Mouse (Mus musculus) megakaryocyte, embryonic 14.5 days (primary cell): ENCODE measurements around the gene Prkd3.

Source experiments
- FLI1 ChIP-seq: IDR thresholded peaks from 2 replicates; pipeline ENCODE4 v1.6.1; 2012; ENCODE audit warnings: low read length, inconsistent platforms, mixed read lengths
- GATA1 ChIP-seq: IDR thresholded peaks from 3 replicates; pipeline ENCODE4 v1.6.1; 2012; ENCODE audit warnings: mixed read lengths, low read length, inconsistent platforms, borderline replicate concordance

GRCm38 (mm10) chr17:78991549-78991948 lies 29.1 kb downstream of the Prkd3 start:
- TF ChIP-seq GATA1, result no peak
- TF ChIP-seq FLI1, result no peak
